Mouse (Mus musculus) midbrain, embryonic 16.5 days (tissue): ENCODE measurements at regions not wholly inside any gene's neighbourhood (a gene's known extent, or its start where the extent isn't known, plus 50 kb on each side); places are given as distances from the start of the nearest gene placed in this dataset.
A peak's percentile ranks its signal among the peaks of the same experiment; 100 is the strongest.

Experiments used
- ATAC-seq: fragments of 200-750 bp; cut with Nextera tagmentation; 2 replicates; pipeline ENCODE4 v1.8.0; 2017; ENCODE audit warnings: moderate TSS enrichment
- H3K27ac ChIP-seq: fragments of 300-500 bp; sonication (generic); 2 replicates; pipeline ENCODE4 v1.5.1; 2014; ENCODE audit warnings: mild to moderate bottlenecking, low read length, mixed read lengths
- H3K27me3 ChIP-seq: fragments of 300-500 bp; sonication (generic); 2 replicates; pipeline ENCODE4 v1.6.1; 2014; ENCODE audit warnings: low read depth, low read length, mixed read lengths; ENCODE audit not compliant: control insufficient read depth, insufficient read depth
- H3K36me3 ChIP-seq: fragments of 300-500 bp; sonication (generic); 2 replicates; pipeline ENCODE4 v1.6.1; 2014; ENCODE audit warnings: mild to moderate bottlenecking, low read length, moderate library complexity, mixed read lengths; ENCODE audit not compliant: control insufficient read depth, insufficient read depth
- H3K4me1 ChIP-seq: fragments of 300-500 bp; sonication (generic); 2 replicates; pipeline ENCODE4 v1.6.1; 2014; ENCODE audit warnings: mild to moderate bottlenecking, low read length, mixed read lengths; ENCODE audit not compliant: control insufficient read depth, insufficient read depth
- H3K4me2 ChIP-seq: fragments of 300-500 bp; sonication (generic); 2 replicates; pipeline ENCODE4 v1.6.1; 2014; ENCODE audit warnings: mild to moderate bottlenecking, low read length, mixed read lengths
- H3K4me3 ChIP-seq: fragments of 300-500 bp; sonication (generic); 2 replicates; pipeline ENCODE4 v1.5.1; 2014; ENCODE audit warnings: low read depth, mild to moderate bottlenecking, low read length, moderate library complexity, mixed read lengths
- H3K9ac ChIP-seq: fragments of 300-500 bp; sonication (generic); 2 replicates; pipeline ENCODE4 v1.6.1; 2014; ENCODE audit warnings: low read depth, low read length, mixed read lengths
- H3K9me3 ChIP-seq: fragments of 300-500 bp; sonication (generic); replicated peaks from 2 replicates; pipeline ENCODE4 v1.6.1; 2014; ENCODE audit warnings: mild to moderate bottlenecking, low read length, mixed read lengths; ENCODE audit not compliant: control insufficient read depth, poor library complexity, severe bottlenecking
- WGBS: fragments of 180-500 bp; shearing (Covaris S2); extraction: QIAGEN DNeasy Blood & Tissue Kit; methylation state at CpG from one replicate; pipeline ENCODE4 v1.1.7; 2014; 5-methylcytosine and 5-hydroxymethylcytosine counted together

DNA sequence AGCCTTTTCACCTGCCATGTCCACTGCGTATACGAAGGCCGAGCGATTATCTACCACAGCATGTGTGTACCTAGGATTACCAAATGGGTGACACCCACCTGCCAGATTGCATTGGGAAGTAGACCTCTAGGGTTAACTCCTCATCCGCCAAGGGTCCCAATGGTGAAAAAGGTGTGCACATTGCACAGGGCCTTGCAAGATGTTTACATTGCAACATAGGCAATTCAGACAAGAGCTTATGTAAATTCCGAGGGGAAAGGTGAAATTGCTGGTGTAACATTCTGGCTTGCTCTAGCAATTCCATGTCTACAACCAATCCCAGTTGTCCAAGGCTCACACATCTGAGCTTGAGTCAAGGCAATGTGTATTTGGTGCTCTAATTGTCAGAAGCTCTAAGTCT is 245.7 kb downstream of the Rsl24d1 start:
- Histone ChIP-seq H3K36me3 (no peaks in the 10 kb centered on the region), H3K27ac (no peak overlapping the region), H3K4me1 (no peaks in the 10 kb centered on the region), H3K9me3 (no peaks in the 10 kb centered on the region), H3K9ac (no peak overlapping the region), H3K4me2 (no peak overlapping the region), H3K4me3 (no peak overlapping the region), H3K27me3 (no peaks in the 10 kb centered on the region)
- 96% methylated on average over 6 of the region's 6 CpGs for WGBS
- ATAC-seq: no peak

DNA sequence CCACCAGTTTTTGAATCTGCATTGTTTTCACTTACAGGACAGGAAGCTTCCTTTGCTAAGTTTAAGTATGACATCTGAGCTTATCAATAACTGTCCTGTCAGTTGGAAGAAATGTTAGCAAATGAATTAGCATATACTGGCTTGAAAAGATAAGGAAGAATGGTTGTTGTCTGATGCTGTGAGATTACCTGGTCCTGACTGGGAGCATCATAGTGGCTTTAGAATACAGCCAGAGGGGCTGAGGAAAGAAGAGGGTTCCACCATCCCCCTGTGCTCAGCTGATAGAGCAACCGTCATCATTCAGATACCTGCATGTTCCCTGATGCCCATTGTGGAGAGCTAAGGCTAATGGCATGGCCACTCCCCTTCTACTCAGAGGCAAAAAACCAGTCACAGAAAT is 267.5 kb downstream of the Rsl24d1 start:
- 65% methylated on average over 1 of the region's 1 CpGs for WGBS
- ATAC-seq: no peak
- H3K4me1 ChIP-seq: no peaks in the 10 kb centered on the region
- no peaks in the 10 kb centered on the region for H3K27me3 ChIP-seq
- no peaks in the 10 kb centered on the region for H3K9me3 ChIP-seq
- no peak overlapping the region for H3K4me2 ChIP-seq
- no peaks in the 10 kb centered on the region for H3K36me3 ChIP-seq
- H3K9ac ChIP-seq: no peak overlapping the region
- H3K27ac ChIP-seq: no peak overlapping the region
- H3K4me3 ChIP-seq: no peak overlapping the region

DNA sequence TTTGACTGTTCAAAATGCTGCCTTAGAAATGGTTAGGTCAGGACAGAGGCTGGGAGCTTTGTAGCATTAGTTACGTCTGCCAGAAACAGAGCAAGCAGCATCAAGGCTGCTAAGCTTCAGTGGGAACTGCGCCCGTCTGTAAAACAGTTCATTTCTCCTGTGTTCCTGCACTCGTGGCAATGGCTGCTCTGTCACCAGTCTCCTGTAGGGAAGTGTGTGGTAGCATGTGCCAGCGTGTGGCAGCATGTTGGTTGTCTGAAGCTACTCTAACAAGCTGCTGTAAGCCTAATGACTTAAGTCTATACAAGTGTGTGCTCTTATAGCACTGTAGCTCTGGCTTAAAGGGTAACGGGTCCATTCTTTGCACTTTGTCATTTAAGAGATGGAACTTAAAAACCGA is 278.8 kb downstream of the Rsl24d1 start:
- H3K27ac ChIP-seq: no peak overlapping the region
- no peak overlapping the region for H3K9ac ChIP-seq
- no peak for ATAC-seq
- H3K9me3 ChIP-seq: no peaks in the 10 kb centered on the region
- no peaks in the 10 kb centered on the region for H3K27me3 ChIP-seq
- WGBS: 83% methylated on average over 7 of the region's 7 CpGs
- no peaks in the 10 kb centered on the region for H3K36me3 ChIP-seq
- no peak overlapping the region for H3K4me2 ChIP-seq
- no peaks in the 10 kb centered on the region for H3K4me1 ChIP-seq
- H3K4me3 ChIP-seq: no peak overlapping the region

DNA sequence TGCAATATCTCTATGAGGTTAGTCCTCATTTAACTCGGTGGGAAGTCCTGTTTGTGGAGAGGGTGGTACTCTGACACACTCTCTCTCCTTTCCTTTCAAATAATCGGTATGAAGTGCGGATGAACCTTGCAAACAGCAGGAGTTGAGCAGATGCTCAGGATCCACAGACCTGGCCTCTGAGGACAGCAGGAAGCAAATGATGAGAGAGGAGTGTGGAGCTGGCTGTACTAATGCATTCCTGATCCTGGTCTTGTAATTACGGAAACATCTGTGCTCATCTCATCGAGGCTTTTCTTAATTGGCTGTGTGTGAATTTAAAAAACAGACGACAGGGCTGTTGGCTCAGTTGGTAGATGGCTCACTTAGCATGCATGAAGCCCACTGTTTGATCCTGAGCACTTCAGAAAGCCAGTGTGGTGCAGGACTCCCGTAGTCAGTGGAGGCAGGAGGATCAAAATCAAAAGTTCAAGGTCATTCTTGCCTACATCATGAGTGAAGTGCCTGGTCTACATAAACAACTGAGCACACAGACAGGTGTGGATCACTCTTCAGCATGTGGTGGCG is 300.2 kb downstream of the Rsl24d1 start:
- whole genome bisulfite sequencing: 65% methylated on average over 8 of the region's 8 CpGs
- 0 out of 2 replicates have a peak, but pooled peaks have one; percentile 67 for ATAC-seq

DNA sequence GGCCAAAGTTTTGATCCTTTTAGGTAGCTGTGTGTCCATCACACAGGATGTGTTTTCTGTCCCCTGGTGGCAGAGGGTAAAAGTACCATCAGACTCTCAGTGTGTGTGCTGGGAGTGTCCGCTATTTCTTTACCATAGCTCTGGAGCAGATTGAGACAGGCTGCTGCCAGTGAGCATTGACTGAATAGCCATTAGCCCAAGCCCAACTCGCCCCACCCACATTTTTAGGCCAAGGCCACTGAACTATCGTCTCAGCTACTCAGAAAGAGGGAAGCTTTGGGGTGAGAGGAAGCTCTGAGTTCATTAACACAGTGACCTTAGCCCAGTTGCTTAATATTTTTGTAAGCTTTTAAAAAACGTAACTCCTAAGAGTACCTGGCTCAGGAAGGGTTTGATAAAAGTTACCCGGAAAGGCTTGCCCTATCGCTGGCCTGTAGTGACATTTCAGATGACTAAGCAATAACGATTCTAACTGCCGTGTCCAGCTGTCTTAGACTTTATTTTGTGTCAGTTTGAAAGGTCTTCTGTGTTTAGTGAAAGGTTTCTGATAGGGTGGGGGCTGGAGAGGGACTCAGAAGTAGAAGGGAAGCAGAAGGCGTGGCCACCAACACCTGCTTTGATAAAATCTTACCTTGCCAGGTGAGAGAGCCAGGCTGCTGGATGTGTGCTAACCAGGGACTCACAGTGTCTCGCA is 303.0 kb downstream of the Rsl24d1 start:
- Histone ChIP-seq H3K27ac (no peak overlapping the region), H3K4me1 (no peaks in the 10 kb centered on the region; the same call in 1 of the 2 replicates), H3K4me3 (no peak overlapping the region), H3K27me3 (no peaks in the 10 kb centered on the region), H3K4me2 (no peak overlapping the region), H3K9me3 (no peaks in the 10 kb centered on the region), H3K36me3 (no peaks in the 10 kb centered on the region), H3K9ac (no peak overlapping the region)
- WGBS: 91% methylated on average over 10 of the region's 10 CpGs
- no peak for ATAC-seq

More for the DNA sequence above, 300.2 kb downstream of the Rsl24d1 start:
- Histone ChIP-seq H3K4me1 (no peaks in the 10 kb centered on the region; the same call in 1 of the 2 replicates), H3K36me3 (no peaks in the 10 kb centered on the region), H3K27ac (no peak overlapping the region), H3K9me3 (no peaks in the 10 kb centered on the region), H3K27me3 (no peaks in the 10 kb centered on the region), H3K9ac (no peak overlapping the region), H3K4me3 (no peak overlapping the region), H3K4me2 (no peak overlapping the region)
